Mouse (Mus musculus): ENCODE measurements around the gene Wwc2. TPM values are rescaled to one million over a fixed set of nuclear protein-coding genes. Genes with fewer than 3 reads are reported as not detected.
A peak's percentile ranks its signal among the peaks of the same experiment; 100 is the strongest.

Wwc2 gene
- 17.8 and 18.6 TPM in 2 replicates for polyA plus RNA-seq (2016; fragmentation: Nextera tagmentation; extraction: Ambion mirVana)

- ATAC-seq (ENCODE audit: insufficient number of reproducible peaks, insufficient read depth, low FRiP score, low TSS enrichment): peak; percentile 38; the same call in 1 of the 2 replicates
- H3K27me3 ChIP-seq: no peaks in the 10 kb centered on the region
- H3K36me3 ChIP-seq: no peaks in the 10 kb centered on the region
- H3K9me3 ChIP-seq: no peaks in the 10 kb centered on the region
- peaks cover 53% of the 10 kb centered on the region for H3K4me1 ChIP-seq
- H3K27ac ChIP-seq: peak within 1 kb of the TSS; percentile 91
- H3K9ac ChIP-seq: peak within 1 kb of the TSS; percentile 95
- WGBS: 2% methylated on average over 41 of the region's 46 CpGs
- peak within 1 kb of the TSS; percentile 87 for H3K4me2 ChIP-seq (replicated peaks)
- H3K4me3 ChIP-seq: peak within 1 kb of the TSS; percentile 95
These were observed at the start of gene Wwc2 for GRCm38 (mm10) chr8:47990911-47991820. Wwc2 (minus strand) TSS chr8:47990924.

- WGBS: 81% methylated on average over 7 of the region's 7 CpGs
- no peak for ATAC-seq (ENCODE audit: insufficient number of reproducible peaks, insufficient read depth, low FRiP score, low TSS enrichment)
- H3K4me2 ChIP-seq (replicated peaks): no peak overlapping the region
- H3K36me3 ChIP-seq: no peaks in the 10 kb centered on the region
- no peaks in the 10 kb centered on the region for H3K9me3 ChIP-seq
- H3K27ac ChIP-seq: no peak overlapping the region
- H3K9ac ChIP-seq: no peak overlapping the region
- no peak overlapping the region for H3K4me3 ChIP-seq
- H3K4me1 ChIP-seq: 0 out of 2 replicates have a peak, but pooled peaks cover 3% of the 10 kb centered on the region
- no peaks in the 10 kb centered on the region for H3K27me3 ChIP-seq
These were observed 47.7 kb upstream of the Wwc2 start for GRCm38 (mm10) chr8:48038261-48038934.

DNA sequence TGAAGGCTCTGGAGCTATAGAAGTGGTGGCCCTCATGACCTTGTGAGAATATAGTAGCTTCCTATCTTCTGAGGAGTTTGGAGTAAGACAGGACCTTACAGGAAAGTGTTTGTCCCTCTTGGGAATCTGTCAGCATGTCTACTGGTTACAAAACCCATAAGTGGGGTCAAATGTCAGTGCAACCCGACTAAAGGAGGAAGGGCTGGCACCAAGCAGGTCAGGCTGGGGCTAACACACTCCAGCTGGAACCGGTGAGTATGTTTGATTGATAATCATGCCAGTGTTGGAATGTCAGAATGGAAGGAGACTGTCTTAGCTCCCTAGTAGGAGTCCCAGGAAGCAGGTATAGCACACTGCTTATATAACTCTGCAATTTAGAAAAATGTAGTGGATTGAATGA, 41.3 kb upstream of the Wwc2 start:
- Histone ChIP-seq H3K27ac (no peak overlapping the region), H3K4me3 (no peak overlapping the region), H3K4me2 (replicated peaks) (no peak overlapping the region), H3K36me3 (no peaks in the 10 kb centered on the region), H3K27me3 (no peaks in the 10 kb centered on the region), H3K9me3 (no peaks in the 10 kb centered on the region), H3K9ac (no peak overlapping the region), H3K4me1 (no peaks in the 10 kb centered on the region)
- no peak for ATAC-seq (ENCODE audit: insufficient number of reproducible peaks, insufficient read depth, low FRiP score, low TSS enrichment)
- 11% methylated on average over 2 of the region's 2 CpGs for WGBS

DNA sequence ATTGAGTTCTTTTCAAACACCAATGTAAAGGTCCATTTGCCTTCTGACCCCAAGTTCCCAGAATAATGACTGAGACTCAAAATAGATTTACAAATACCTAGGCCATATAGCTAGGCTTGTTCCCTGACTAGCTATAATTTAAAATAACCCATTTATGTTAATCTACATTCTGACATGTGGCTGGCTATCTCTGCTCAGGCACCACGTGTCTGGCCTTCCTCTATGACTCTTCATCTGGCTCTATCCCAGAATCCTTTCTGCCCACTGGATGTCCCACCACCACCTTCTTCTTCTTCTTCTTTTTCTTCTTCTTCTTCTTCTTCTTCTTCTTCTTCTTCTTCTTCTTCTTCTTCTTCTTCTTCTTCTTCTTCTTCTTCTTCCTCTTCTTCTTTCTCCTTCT, 39.9 kb upstream of the Wwc2 start:
- H3K4me2 ChIP-seq (replicated peaks): no peak overlapping the region
- WGBS: 82% methylated on average over 1 of the region's 1 CpGs
- H3K27ac ChIP-seq: no peak overlapping the region
- no peaks in the 10 kb centered on the region for H3K27me3 ChIP-seq
- H3K4me1 ChIP-seq: no peaks in the 10 kb centered on the region
- no peak for ATAC-seq (ENCODE audit: insufficient number of reproducible peaks, insufficient read depth, low FRiP score, low TSS enrichment)
- no peak overlapping the region for H3K9ac ChIP-seq
- no peaks in the 10 kb centered on the region for H3K36me3 ChIP-seq
- no peak overlapping the region for H3K4me3 ChIP-seq
- no peaks in the 10 kb centered on the region for H3K9me3 ChIP-seq

DNA sequence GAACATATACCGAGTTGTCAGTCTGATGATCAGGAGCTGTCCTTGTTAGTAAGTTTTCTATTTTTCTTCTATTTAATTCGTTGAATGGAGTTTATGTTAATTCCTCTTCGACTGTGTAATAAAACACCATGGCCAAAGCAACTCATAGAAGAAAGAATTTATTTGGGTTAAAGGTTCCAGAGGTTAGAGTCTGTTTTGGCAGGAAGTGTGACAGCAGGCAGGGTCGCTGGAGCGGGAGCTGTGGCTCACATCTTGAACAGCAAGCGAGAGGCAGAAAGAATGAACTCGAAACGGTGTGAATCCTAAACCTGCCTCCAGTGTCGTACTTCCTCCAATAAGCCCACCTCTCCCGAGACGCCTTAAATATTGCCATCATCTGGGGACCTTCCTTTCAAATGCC, 36.1 kb upstream of the Wwc2 start:
- no peaks in the 10 kb centered on the region for H3K4me1 ChIP-seq
- no peak overlapping the region for H3K9ac ChIP-seq
- no peak overlapping the region for H3K4me2 ChIP-seq (replicated peaks)
- no peak overlapping the region for H3K27ac ChIP-seq
- 67% methylated on average over 11 of the region's 11 CpGs for WGBS
- no peaks in the 10 kb centered on the region for H3K27me3 ChIP-seq
- ATAC-seq (ENCODE audit: insufficient number of reproducible peaks, insufficient read depth, low FRiP score, low TSS enrichment): no peak
- no peaks in the 10 kb centered on the region for H3K36me3 ChIP-seq
- no peak overlapping the region for H3K4me3 ChIP-seq
- no peaks in the 10 kb centered on the region for H3K9me3 ChIP-seq

GRCm38 (mm10) chr8:48023206-48023605, 32.5 kb upstream of the Wwc2 start:
- 78% methylated on average over 8 of the region's 8 CpGs for WGBS
- H3K27me3 ChIP-seq: no peaks in the 10 kb centered on the region

DNA sequence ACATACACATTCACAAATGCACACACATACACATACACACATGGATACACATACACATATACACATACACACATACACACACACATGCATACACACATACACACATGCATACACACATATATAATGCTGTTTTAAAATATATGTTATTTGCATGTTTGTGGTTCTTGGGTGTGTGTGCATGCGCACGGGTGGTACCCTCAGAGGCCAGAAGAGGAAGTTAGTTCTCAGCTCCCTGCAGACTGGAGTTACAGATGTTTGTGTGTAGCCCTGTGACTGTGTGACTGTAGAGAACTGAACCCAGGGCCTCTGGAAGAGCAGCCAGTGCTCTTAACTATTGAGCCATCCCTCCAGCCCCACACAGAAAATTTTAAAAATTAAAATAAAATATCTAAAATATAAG, 29.0 kb upstream of the Wwc2 start:
- Histone ChIP-seq H3K9ac (no peak overlapping the region), H3K4me2 (replicated peaks) (no peak overlapping the region), H3K4me3 (no peak overlapping the region), H3K4me1 (no peaks in the 10 kb centered on the region), H3K27ac (no peak overlapping the region), H3K9me3 (no peaks in the 10 kb centered on the region), H3K36me3 (no peaks in the 10 kb centered on the region), H3K27me3 (no peaks in the 10 kb centered on the region)
- no peak for ATAC-seq (ENCODE audit: insufficient number of reproducible peaks, insufficient read depth, low FRiP score, low TSS enrichment)
- WGBS: 81% methylated on average over 2 of the region's 2 CpGs

More at GRCm38 (mm10) chr8:48023206-48023605, 32.5 kb upstream of the Wwc2 start:
- no peak overlapping the region for H3K4me3 ChIP-seq
- no peaks in the 10 kb centered on the region for H3K4me1 ChIP-seq
- no peak overlapping the region for H3K27ac ChIP-seq
- no peaks in the 10 kb centered on the region for H3K36me3 ChIP-seq
- H3K4me2 ChIP-seq (replicated peaks): no peak overlapping the region
- no peak for ATAC-seq (ENCODE audit: insufficient number of reproducible peaks, insufficient read depth, low FRiP score, low TSS enrichment)
- no peak overlapping the region for H3K9ac ChIP-seq
- no peaks in the 10 kb centered on the region for H3K9me3 ChIP-seq

DNA sequence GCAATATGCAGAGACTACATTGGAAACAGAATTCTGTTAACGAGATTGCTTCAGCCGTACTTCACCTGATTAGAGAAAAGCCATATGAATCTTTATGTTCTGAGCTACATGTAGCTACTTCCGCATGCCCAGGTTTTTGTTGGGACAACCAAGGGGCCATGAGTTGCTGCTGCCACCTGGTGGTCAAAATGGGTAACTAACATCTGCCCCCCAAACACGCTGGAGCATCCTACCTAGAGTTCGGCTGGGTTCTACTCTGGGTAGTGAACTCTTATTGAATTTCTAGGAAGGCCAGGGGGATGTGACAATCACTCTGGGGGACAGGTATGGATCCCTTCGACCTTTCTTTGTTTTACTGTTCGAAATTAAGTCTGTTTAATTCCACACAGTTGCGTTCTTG, 25.8 kb upstream of the Wwc2 start:
- H3K9me3 ChIP-seq: no peaks in the 10 kb centered on the region
- no peak overlapping the region for H3K27ac ChIP-seq
- H3K4me1 ChIP-seq: no peaks in the 10 kb centered on the region
- H3K9ac ChIP-seq: no peak overlapping the region
- no peak overlapping the region for H3K4me2 ChIP-seq (replicated peaks)
- WGBS: 25% methylated on average over 8 of the region's 8 CpGs
- no peak for ATAC-seq (ENCODE audit: insufficient number of reproducible peaks, insufficient read depth, low FRiP score, low TSS enrichment)
- no peak overlapping the region for H3K4me3 ChIP-seq
- H3K27me3 ChIP-seq: no peaks in the 10 kb centered on the region
- H3K36me3 ChIP-seq: no peaks in the 10 kb centered on the region

DNA sequence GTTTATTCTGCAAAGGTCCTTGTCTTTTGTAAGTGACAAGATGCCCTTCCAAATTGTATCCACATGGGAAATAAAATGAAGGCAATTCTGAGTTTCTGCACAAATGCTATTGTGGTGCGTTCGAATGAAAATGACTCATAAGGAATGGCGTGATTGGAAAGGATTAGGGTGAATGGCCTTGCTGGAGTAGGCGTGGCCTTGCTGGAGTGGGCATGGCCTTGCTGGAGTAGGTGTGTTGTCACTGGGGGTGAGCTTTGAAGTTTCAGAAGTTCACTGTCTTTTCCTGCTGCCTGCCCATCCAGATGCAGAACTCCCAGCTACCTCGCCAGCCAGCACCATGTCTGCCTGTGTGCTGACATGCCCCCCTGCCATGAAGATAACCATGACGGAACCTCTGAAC, 23.7 kb upstream of the Wwc2 start:
- H3K4me2 ChIP-seq (replicated peaks): no peak overlapping the region
- 88% methylated on average over 6 of the region's 6 CpGs for WGBS
- no peaks in the 10 kb centered on the region for H3K9me3 ChIP-seq
- no peak overlapping the region for H3K9ac ChIP-seq
- H3K27me3 ChIP-seq: no peaks in the 10 kb centered on the region
- H3K27ac ChIP-seq: no peak overlapping the region
- no peaks in the 10 kb centered on the region for H3K36me3 ChIP-seq
- H3K4me3 ChIP-seq: no peak overlapping the region
- ATAC-seq (ENCODE audit: insufficient number of reproducible peaks, insufficient read depth, low FRiP score, low TSS enrichment): no peak
- H3K4me1 ChIP-seq: no peaks in the 10 kb centered on the region

GRCm38 (mm10) chr8:48013281-48013680, 22.6 kb upstream of the Wwc2 start:
- Histone ChIP-seq H3K4me1 (no peaks in the 10 kb centered on the region), H3K4me3 (no peak overlapping the region), H3K9me3 (no peaks in the 10 kb centered on the region), H3K27ac (no peak overlapping the region), H3K4me2 (replicated peaks) (no peak overlapping the region), H3K36me3 (no peaks in the 10 kb centered on the region), H3K9ac (no peak overlapping the region), H3K27me3 (no peaks in the 10 kb centered on the region)
- no peak for ATAC-seq (ENCODE audit: insufficient number of reproducible peaks, insufficient read depth, low FRiP score, low TSS enrichment)
- 89% methylated on average over 9 of the region's 9 CpGs for WGBS

- no peak overlapping the region for H3K27ac ChIP-seq
- H3K9ac ChIP-seq: no peak overlapping the region
- no peak overlapping the region for H3K4me2 ChIP-seq (replicated peaks)
- no peaks in the 10 kb centered on the region for H3K4me1 ChIP-seq
- H3K4me3 ChIP-seq: no peak overlapping the region
- 85% methylated on average over 10 of the region's 10 CpGs for WGBS
- no peaks in the 10 kb centered on the region for H3K9me3 ChIP-seq
- H3K27me3 ChIP-seq: no peaks in the 10 kb centered on the region
- ATAC-seq (ENCODE audit: insufficient number of reproducible peaks, insufficient read depth, low FRiP score, low TSS enrichment): no peak
- H3K36me3 ChIP-seq: no peaks in the 10 kb centered on the region
These were observed 21.1 kb upstream of the Wwc2 start for GRCm38 (mm10) chr8:48011871-48012270.

- no peak overlapping the region for H3K4me3 ChIP-seq
- H3K27ac ChIP-seq: no peak overlapping the region
- 82% methylated on average over 14 of the region's 14 CpGs for WGBS
- H3K9ac ChIP-seq: no peak overlapping the region
- H3K36me3 ChIP-seq: no peaks in the 10 kb centered on the region
- H3K9me3 ChIP-seq: no peaks in the 10 kb centered on the region
- no peak overlapping the region for H3K4me2 ChIP-seq (replicated peaks)
- ATAC-seq (ENCODE audit: insufficient number of reproducible peaks, insufficient read depth, low FRiP score, low TSS enrichment): no peak
- H3K4me1 ChIP-seq: no peaks in the 10 kb centered on the region
- no peaks in the 10 kb centered on the region for H3K27me3 ChIP-seq
These were observed 20.3 kb upstream of the Wwc2 start for GRCm38 (mm10) chr8:48010977-48011376.

All from embryonic facial prominence, embryonic 12.5 days (tissue).